Mouse (Mus musculus): ENCODE measurements around the gene Trpm8.

DNA sequence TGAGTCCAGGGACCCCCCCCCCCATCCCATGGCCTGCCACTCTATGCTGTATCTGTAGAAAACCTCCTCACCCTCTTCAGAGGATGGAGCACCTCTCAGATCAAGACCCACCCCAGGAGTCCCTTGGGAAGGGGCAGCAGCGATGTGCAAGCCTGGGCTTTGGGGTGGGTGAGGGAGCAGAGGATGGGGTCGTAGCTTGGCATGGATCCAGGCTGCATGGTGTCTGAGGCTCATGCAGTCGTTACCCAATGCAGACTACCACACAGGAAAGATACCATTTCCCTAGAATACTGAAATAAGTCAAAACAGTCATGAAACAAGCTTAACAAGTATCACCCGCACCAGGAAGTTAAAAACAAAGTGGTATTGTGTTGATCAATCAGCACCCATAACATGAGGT lies 28.8 kb upstream of the Trpm8 start:
- no peak for TF ChIP-seq CTCF (IDR thresholded peaks at IDR 0.05; ENCODE audit: low read depth)
- no peak for TF ChIP-seq EP300 (IDR thresholded peaks at IDR 0.05; ENCODE audit: low read depth)
